Mouse (Mus musculus): Measurements from ENCODE around the gene Epb41l2.

Epb41l2 gene

GRCm38 (mm10) chr10:25359208-25359958 is at the start of gene Epb41l2:
Gene Epb41l2 (plus strand): TSS chr10:25359798.
- DNase-seq (ENCODE audit: extremely low read depth, low read depth, low spot score): no peak

- no peak for DNase-seq (ENCODE audit: extremely low read depth, low read depth, low spot score)
These were observed 49.6 kb upstream of the Epb41l2 start for GRCm38 (mm10) chr10:25309996-25310395.

- no peak for DNase-seq (ENCODE audit: extremely low read depth, low read depth, low spot score)
These were observed 48.9 kb upstream of the Epb41l2 start for GRCm38 (mm10) chr10:25310736-25311135.

GRCm38 (mm10) chr10:25311554-25312212 is 47.9 kb upstream of the Epb41l2 start:
- DNase-seq (ENCODE audit: extremely low read depth, low read depth, low spot score): no peak

- peak; percentile 45 for DNase-seq (ENCODE audit: extremely low read depth, low read depth, low spot score)
These were observed 45.6 kb upstream of the Epb41l2 start for GRCm38 (mm10) chr10:25313856-25314584.

GRCm38 (mm10) chr10:25317665-25318064 is 41.9 kb upstream of the Epb41l2 start:
- DNase-seq (ENCODE audit: extremely low read depth, low read depth, low spot score): no peak

- DNase-seq (ENCODE audit: extremely low read depth, low read depth, low spot score): no peak
These were observed 41.2 kb upstream of the Epb41l2 start for GRCm38 (mm10) chr10:25318405-25318804.

GRCm38 (mm10) chr10:25319531-25319930 is 40.1 kb upstream of the Epb41l2 start:
- DNase-seq (ENCODE audit: extremely low read depth, low read depth, low spot score): no peak

GRCm38 (mm10) chr10:25321198-25321597 is 38.4 kb upstream of the Epb41l2 start:
- no peak for DNase-seq (ENCODE audit: extremely low read depth, low read depth, low spot score)

- DNase-seq (ENCODE audit: extremely low read depth, low read depth, low spot score): no peak
These were observed 33.9 kb upstream of the Epb41l2 start for GRCm38 (mm10) chr10:25325690-25326089.

GRCm38 (mm10) chr10:25327511-25327910 is 32.1 kb upstream of the Epb41l2 start:
- DNase-seq (ENCODE audit: extremely low read depth, low read depth, low spot score): no peak

- no peak for DNase-seq (ENCODE audit: extremely low read depth, low read depth, low spot score)
These were observed 29.5 kb upstream of the Epb41l2 start for GRCm38 (mm10) chr10:25330094-25330493.

GRCm38 (mm10) chr10:25331321-25332049 is 28.1 kb upstream of the Epb41l2 start:
- no peak for DNase-seq (ENCODE audit: extremely low read depth, low read depth, low spot score)

GRCm38 (mm10) chr10:25333390-25334079 is 26.1 kb upstream of the Epb41l2 start:
- no peak for DNase-seq (ENCODE audit: extremely low read depth, low read depth, low spot score)

- DNase-seq (ENCODE audit: extremely low read depth, low read depth, low spot score): no peak
These were observed 18.9 kb upstream of the Epb41l2 start for GRCm38 (mm10) chr10:25340675-25341074.

GRCm38 (mm10) chr10:25342801-25343200 is 16.8 kb upstream of the Epb41l2 start:
- DNase-seq (ENCODE audit: extremely low read depth, low read depth, low spot score): peak; percentile 28

- DNase-seq (ENCODE audit: extremely low read depth, low read depth, low spot score): no peak
These were observed 5.7 kb upstream of the Epb41l2 start for GRCm38 (mm10) chr10:25353941-25354340.

- no peak for DNase-seq (ENCODE audit: extremely low read depth, low read depth, low spot score)
These were observed 5.2 kb upstream of the Epb41l2 start for GRCm38 (mm10) chr10:25354390-25354789.

GRCm38 (mm10) chr10:25359959-25360811 is 587 bp downstream of the Epb41l2 start:
- DNase-seq (ENCODE audit: extremely low read depth, low read depth, low spot score): no peak

GRCm38 (mm10) chr10:25362235-25362634 is 2.6 kb downstream of the Epb41l2 start:
- DNase-seq (ENCODE audit: extremely low read depth, low read depth, low spot score): no peak

Measured in fat pad, adult 2 months (tissue).